Mouse (Mus musculus) MEL (cell line): ENCODE data around the gene Klhl21. TPM values are rescaled to one million over a fixed set of nuclear protein-coding genes. Genes with fewer than 3 reads are reported as not detected.

Experiments used
- DNase-seq: peaks from one replicate; pipeline ENCODE4 v3.0.0; 2011; ENCODE audit warnings: low read depth, low spot score
- H3K27ac ChIP-seq: 2 replicates; pipeline ENCODE4 v1.5.1; 2012; ENCODE audit warnings: low read depth, mild to moderate bottlenecking, control low read depth, low read length, moderate library complexity; ENCODE audit not compliant: control insufficient read depth
- H3K27me3 ChIP-seq, 2 experiments: fragments of 150-350 bp in 1 of 2; sonication (generic) in 1 of 2; 2 replicates each; pipeline ENCODE4 v1.6.1; 2012; ENCODE audit warnings: low read length in 2 of 2, mild to moderate bottlenecking in 2 of 2, improper control_type of control experiment in 1 of 2, moderate library complexity in 1 of 2; ENCODE audit not compliant: insufficient read depth in 2 of 2, control insufficient read depth in 1 of 2
- H3K36me3 ChIP-seq, 2 experiments: 2 replicates each; pipeline ENCODE4 v1.6.1; 2012 to 2014; ENCODE audit warnings: low read length in 2 of 2, improper control_type of control experiment in 1 of 2, inconsistent platforms in 1 of 2, mild to moderate bottlenecking in 1 of 2; ENCODE audit not compliant: insufficient read depth in 2 of 2, control insufficient read depth in 1 of 2
- H3K4me1 ChIP-seq, 2 experiments: fragments of 150-350 bp in 1 of 2; sonication (generic) in 1 of 2; 2 replicates each; pipeline ENCODE4 v1.6.1; 2012; ENCODE audit warnings: low read length in 2 of 2, improper control_type of control experiment in 1 of 2, mild to moderate bottlenecking in 1 of 2; ENCODE audit not compliant: insufficient read depth in 2 of 2, control insufficient read depth in 1 of 2
- H3K4me3 ChIP-seq, 2 experiments: fragments of 150-350 bp in 1 of 2; sonication (generic) in 1 of 2; 2 replicates each; pipeline ENCODE4 v1.5.1; 2012; ENCODE audit warnings: low read depth in 2 of 2, low read length in 2 of 2, mild to moderate bottlenecking in 2 of 2, moderate library complexity in 2 of 2, control low read depth in 1 of 2, improper control_type of control experiment in 1 of 2; ENCODE audit not compliant: control insufficient read depth in 1 of 2, insufficient read depth in 1 of 2
- H3K79me2 ChIP-seq: 2 replicates; pipeline ENCODE4 v1.6.1; 2012; ENCODE audit warnings: mild to moderate bottlenecking, low read length, moderate library complexity; ENCODE audit not compliant: control insufficient read depth, poor library complexity, insufficient read depth
- H3K9ac ChIP-seq: 2 replicates; pipeline ENCODE4 v1.6.1; 2012; ENCODE audit warnings: low read depth, mild to moderate bottlenecking, control low read depth, low read length, moderate library complexity; ENCODE audit not compliant: control insufficient read depth, poor library complexity, severe bottlenecking
- H3K9me3 ChIP-seq: fragments of 150-350 bp; sonication (generic); replicated peaks from 2 replicates; pipeline ENCODE4 v1.6.1; 2012; ENCODE audit warnings: mild to moderate bottlenecking, low read length, improper control_type of control experiment, moderate library complexity; ENCODE audit not compliant: insufficient read depth
- BHLHE40 ChIP-seq: IDR thresholded peaks from 2 replicates; pipeline ENCODE4 v1.6.1; 2012; ENCODE audit warnings: low read depth, mild to moderate bottlenecking, inconsistent platforms, low read length, improper control_type of control experiment, borderline replicate concordance
- CHD2 ChIP-seq: IDR thresholded peaks from 2 replicates; pipeline ENCODE4 v1.6.1; 2011; ENCODE audit warnings: low read length, improper control_type of control experiment
- ELF1 ChIP-seq: IDR thresholded peaks from 2 replicates; pipeline ENCODE4 v1.6.1; 2014; ENCODE audit warnings: low read depth, mild to moderate bottlenecking, inconsistent platforms, low read length, improper control_type of control experiment, moderate library complexity
- EP300 ChIP-seq, 2 experiments: IDR thresholded peaks; 2 replicates each; pipeline ENCODE4 v1.6.1; 2011; ENCODE audit warnings: improper control_type of control experiment in 2 of 2, low read length in 2 of 2, low read depth in 1 of 2, mild to moderate bottlenecking in 1 of 2
- GABPA ChIP-seq: IDR thresholded peaks from 2 replicates; pipeline ENCODE4 v1.6.1; 2012; ENCODE audit warnings: low read depth, mild to moderate bottlenecking, inconsistent platforms, low read length, improper control_type of control experiment, moderate library complexity
- MAFK ChIP-seq: IDR thresholded peaks from 2 replicates; pipeline ENCODE4 v1.6.1; 2011; ENCODE audit warnings: low read depth, mild to moderate bottlenecking, low read length, improper control_type of control experiment, borderline replicate concordance
- MAZ ChIP-seq: IDR thresholded peaks from 2 replicates; pipeline ENCODE4 v1.6.1; 2012; ENCODE audit warnings: low read depth, mild to moderate bottlenecking, inconsistent platforms, low read length, improper control_type of control experiment
- MXI1 ChIP-seq: IDR thresholded peaks from 2 replicates; pipeline ENCODE4 v1.6.1; 2011; ENCODE audit warnings: mild to moderate bottlenecking, low read depth, low read length, improper control_type of control experiment
- POLR2AphosphoS5 ChIP-seq: IDR thresholded peaks from 2 replicates; pipeline ENCODE4 v1.6.1; 2012; ENCODE audit warnings: low read depth, borderline replicate concordance, mild to moderate bottlenecking, inconsistent platforms, low read length, moderate library complexity, mixed read lengths
- RAD21 ChIP-seq: IDR thresholded peaks from 2 replicates; pipeline ENCODE4 v1.6.1; 2011; ENCODE audit warnings: mild to moderate bottlenecking, low read depth, low read length, improper control_type of control experiment
- SMC3 ChIP-seq: IDR thresholded peaks from 2 replicates; pipeline ENCODE4 v1.6.1; 2011; ENCODE audit warnings: low read depth, low read length, improper control_type of control experiment
- TBP ChIP-seq: IDR thresholded peaks from 2 replicates; pipeline ENCODE4 v1.8.0; 2011; ENCODE audit warnings: low read depth, low read length, improper control_type of control experiment
- TCF12 ChIP-seq: IDR thresholded peaks from 2 replicates; pipeline ENCODE4 v1.6.1; 2014; ENCODE audit warnings: low read depth, mild to moderate bottlenecking, inconsistent platforms, low read length, improper control_type of control experiment, moderate library complexity
- ZMIZ1 ChIP-seq: IDR thresholded peaks from 2 replicates; pipeline ENCODE4 v1.6.1; 2012; ENCODE audit warnings: low read depth, mild to moderate bottlenecking, inconsistent platforms, low read length, improper control_type of control experiment, moderate library complexity
- ZNF384 ChIP-seq: IDR thresholded peaks from 2 replicates; pipeline ENCODE4 v1.6.1; 2012; ENCODE audit warnings: low read depth, mild to moderate bottlenecking, inconsistent platforms, low read length, improper control_type of control experiment
- polyA plus RNA-seq, 2 experiments: library from polyadenylated mRNA; stranded (reverse) in 1 of 2; unstranded in 1 of 2; fragments of >175 nt in 1 of 2; fragments of >200 nt in 1 of 2; gene quantifications; 2 replicates each; pipeline versions ENCODE4 v1.2.1 to v1.2.4; 2012; ENCODE audit warnings: low replicate concordance in 2 of 2, low read depth in 1 of 2; ENCODE audit not compliant: insufficient read length in 2 of 2, insufficient read depth in 1 of 2, missing spikeins in 1 of 2
- total RNA-seq: library from RNA; depleted of rRNA; stranded (reverse); fragments of 300-350 nt; gene quantifications from 2 replicates; pipeline ENCODE4 v1.2.3, GENCODE M21; 2012

Klhl21 gene
- total and polyA plus RNA-seq, 3 experiments = 18.0 to 22.5 TPM; not detected in 1

GRCm38 (mm10) chr4:152038985-152039830, 30.6 kb downstream of the Klhl21 start, which contains the start of gene Nol9 (continued):
- peak; percentile 96; the same call in 1 of the 2 replicates for TF ChIP-seq MXI1
- TF ChIP-seq ELF1 = peak; percentile 94
- peak; percentile 98 for TF ChIP-seq CHD2
- no peak for TF ChIP-seq GABPA

GRCm38 (mm10) chr4:152039831-152040310, 31.3 kb downstream of the Klhl21 start:
- H3K4me3 ChIP-seq = peak overlapping the region; percentile 86 to 95
- TF ChIP-seq TBP = no peak
- no peak for TF ChIP-seq RAD21
- no peak for TF ChIP-seq EP300 (IDR thresholded peaks at IDR 0.05; ENCODE audit: low read depth in 1 of 2, low read length in 2 of 2)
- no peak for TF ChIP-seq MAZ
- no peak for TF ChIP-seq POLR2AphosphoS5
- TF ChIP-seq ZNF384 = no peak
- no peak for TF ChIP-seq TCF12
- TF ChIP-seq ZMIZ1 = no peak
- TF ChIP-seq, all 39 proteins: peak for 0
- peak; percentile 44 for DNase-seq
- H3K9ac ChIP-seq = peak overlapping the region; percentile 99
- H3K79me2 ChIP-seq = peaks cover 48% of the 10 kb centered on the region
- H3K36me3 ChIP-seq = peaks cover 8% of the 10 kb centered on the region in 2 experiments
- peak overlapping the region; percentile 62 for H3K27ac ChIP-seq
- no peaks in the 10 kb centered on the region for H3K27me3 ChIP-seq
- H3K9me3 ChIP-seq = no peaks in the 10 kb centered on the region
- peaks cover 0 to 10% of the 10 kb centered on the region in 2 experiments; a peak in 2 of 4 replicates for H3K4me1 ChIP-seq

- Histone ChIP-seq H3K9ac (no peak overlapping the region), H3K36me3 (peaks cover 8 to 12% of the 10 kb centered on the region in 2 experiments), H3K27me3 (no peaks in the 10 kb centered on the region), H3K4me3 (no peak overlapping the region), H3K79me2 (peaks cover 51% of the 10 kb centered on the region), H3K9me3 (no peaks in the 10 kb centered on the region), H3K4me1 (peaks cover 0 to 10% of the 10 kb centered on the region in 2 experiments; a peak in 2 of 4 replicates), H3K27ac (no peak overlapping the region)
- TF ChIP-seq TBP = no peak
- no peak for TF ChIP-seq MXI1
- no peak for TF ChIP-seq EP300 (IDR thresholded peaks at IDR 0.05; ENCODE audit: low read depth in 1 of 2, low read length in 2 of 2)
- TF ChIP-seq BHLHE40 = no peak
- TF ChIP-seq ZMIZ1 = no peak
- no peak for TF ChIP-seq MAFK
- TF ChIP-seq TCF12 = no peak
- TF ChIP-seq SMC3 = no peak
- DNase-seq = no peak
These were observed 33.5 kb downstream of the Klhl21 start for GRCm38 (mm10) chr4:152041924-152042641.
